Mouse (Mus musculus): ENCODE measurements at regions not wholly inside any gene's neighbourhood (a gene's known extent, or its start where the extent isn't known, plus 50 kb on each side); places are given as distances from the start of the nearest gene placed in this dataset.
A peak's percentile ranks its signal among the peaks of the same experiment; 100 is the strongest.

DNA sequence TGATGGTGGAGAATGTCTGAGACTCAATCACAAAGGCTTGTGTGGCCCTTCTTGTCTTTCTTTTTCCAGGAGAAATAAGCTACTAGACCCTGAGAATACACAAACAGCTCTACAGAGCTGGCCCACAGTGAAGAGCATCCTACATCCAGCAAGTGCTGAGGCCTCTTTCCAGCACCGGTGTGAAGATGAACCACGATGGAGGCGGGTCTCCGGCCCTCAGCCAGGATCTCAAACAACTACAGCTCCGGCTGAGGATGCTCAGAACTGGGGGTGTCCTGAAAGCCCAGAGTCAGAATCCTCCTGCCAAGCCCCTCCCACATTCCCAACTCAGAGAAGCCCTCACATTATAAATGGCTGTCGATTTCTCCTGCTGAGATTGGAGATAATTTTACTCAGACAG lies 407.9 kb downstream of the Lrig3 start:
- no peak overlapping the region for H3K9ac ChIP-seq (ENCODE audit: low read length)
- no peak overlapping the region for H3K27ac ChIP-seq (ENCODE audit: low read depth, low read length)
- no peak for ATAC-seq (ENCODE audit: insufficient read depth, low FRiP score, low TSS enrichment)
- H3K9me3 ChIP-seq (ENCODE audit: control insufficient read depth, low read length), result no peaks in the 10 kb centered on the region
- H3K27me3 ChIP-seq (ENCODE audit: control insufficient read depth, insufficient read depth, low read length), result no peaks in the 10 kb centered on the region
- no peaks in the 10 kb centered on the region for H3K36me3 ChIP-seq (ENCODE audit: control insufficient read depth, insufficient read depth, low read length)
- DNase-seq (ENCODE audit: low spot score), result no peak
- no peak overlapping the region for H3K4me2 ChIP-seq (ENCODE audit: low read depth)
- 73% methylated on average over 6 of the region's 6 CpGs for WGBS
- no peaks in the 10 kb centered on the region for H3K4me1 ChIP-seq (ENCODE audit: control insufficient read depth, insufficient read depth, low read length)
- H3K4me3 ChIP-seq (ENCODE audit: low read depth, low read length), result no peak overlapping the region

DNA sequence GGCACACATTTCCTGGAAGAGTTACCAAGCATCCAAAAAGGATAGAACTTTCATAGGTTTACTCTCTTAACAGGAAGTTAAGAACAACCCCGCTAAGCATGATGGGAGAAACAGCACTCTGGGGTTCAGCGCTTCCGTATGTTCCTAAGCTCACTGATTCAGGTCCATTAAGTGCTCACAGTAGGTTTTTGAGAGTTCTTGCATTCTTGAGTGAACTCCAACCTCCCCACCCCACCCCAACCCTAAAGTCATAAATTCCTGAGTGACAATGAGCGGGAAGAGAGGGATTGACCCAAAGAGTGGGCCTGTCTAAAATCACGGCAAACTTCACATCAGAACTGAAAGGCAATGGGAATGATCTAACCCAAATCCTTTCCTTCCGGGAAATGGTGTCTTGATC lies 405.9 kb downstream of the Lrig3 start:
- H3K4me3 ChIP-seq (ENCODE audit: low read depth, low read length), result no peak overlapping the region
- DNase-seq (ENCODE audit: low spot score), result no peak
- H3K36me3 ChIP-seq (ENCODE audit: control insufficient read depth, insufficient read depth, low read length), result no peaks in the 10 kb centered on the region
- H3K9me3 ChIP-seq (ENCODE audit: control insufficient read depth, low read length), result no peaks in the 10 kb centered on the region
- no peak overlapping the region for H3K4me2 ChIP-seq (ENCODE audit: low read depth)
- H3K27me3 ChIP-seq (ENCODE audit: control insufficient read depth, insufficient read depth, low read length), result no peaks in the 10 kb centered on the region
- no peak overlapping the region for H3K27ac ChIP-seq (ENCODE audit: low read depth, low read length)
- WGBS, result 79% methylated on average over 6 of the region's 6 CpGs
- no peaks in the 10 kb centered on the region for H3K4me1 ChIP-seq (ENCODE audit: control insufficient read depth, insufficient read depth, low read length)
- ATAC-seq (ENCODE audit: insufficient read depth, low FRiP score, low TSS enrichment), result no peak
- H3K9ac ChIP-seq (ENCODE audit: low read length), result no peak overlapping the region

DNA sequence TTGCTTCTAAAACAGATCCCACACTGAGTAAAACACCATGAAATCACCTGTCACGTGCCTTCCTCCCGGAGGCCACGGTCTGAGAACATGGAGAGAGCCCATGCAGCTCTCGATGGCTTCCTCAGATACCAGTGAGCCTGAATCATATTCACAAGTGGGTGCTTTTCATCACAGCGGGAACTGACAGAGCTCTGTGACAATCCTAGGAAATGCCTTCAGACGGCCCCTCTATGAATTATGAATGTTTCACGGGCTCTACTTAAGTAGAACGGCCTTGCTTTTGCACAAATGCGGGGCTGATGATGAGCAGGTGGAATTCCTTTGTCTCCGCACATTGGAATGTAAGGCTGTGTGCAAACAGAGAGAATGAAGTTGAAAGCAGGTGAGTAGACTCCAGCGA lies 383.1 kb downstream of the Lrig3 start:
- Histone ChIP-seq H3K4me3 (ENCODE audit: low read depth, low read length) (no peak overlapping the region), H3K9ac (ENCODE audit: low read length) (no peak overlapping the region), H3K27ac (ENCODE audit: low read depth, low read length) (no peak overlapping the region), H3K27me3 (ENCODE audit: control insufficient read depth, insufficient read depth, low read length) (no peaks in the 10 kb centered on the region), H3K9me3 (ENCODE audit: control insufficient read depth, low read length) (no peaks in the 10 kb centered on the region), H3K36me3 (ENCODE audit: control insufficient read depth, insufficient read depth, low read length) (no peaks in the 10 kb centered on the region), H3K4me1 (ENCODE audit: control insufficient read depth, insufficient read depth, low read length) (no peaks in the 10 kb centered on the region), H3K4me2 (ENCODE audit: low read depth) (no peak overlapping the region)
- WGBS, result 69% methylated on average over 11 of the region's 11 CpGs
- no peak for ATAC-seq (ENCODE audit: insufficient read depth, low FRiP score, low TSS enrichment)
- no peak for DNase-seq (ENCODE audit: low spot score)

DNA sequence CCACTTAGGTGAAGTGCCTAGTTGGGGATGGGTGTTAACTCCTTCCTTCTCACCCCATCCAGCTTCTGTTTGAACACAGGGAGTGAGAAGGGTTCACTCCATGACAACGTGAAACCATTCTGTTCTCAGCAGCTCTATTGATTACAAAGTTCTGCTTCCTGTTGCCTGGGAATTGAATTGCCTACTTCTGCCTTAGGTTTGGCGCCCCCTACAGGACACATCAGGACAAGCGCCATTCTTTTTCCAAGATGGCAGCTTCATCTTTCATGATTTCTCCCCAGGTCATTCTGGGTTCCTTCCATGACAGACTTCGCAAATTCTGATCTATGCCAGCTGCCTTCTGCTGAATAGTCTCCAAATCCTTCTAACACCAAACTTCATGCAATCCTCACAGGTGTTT lies 371.5 kb downstream of the Lrig3 start:
- no peaks in the 10 kb centered on the region for H3K27me3 ChIP-seq (ENCODE audit: control insufficient read depth, insufficient read depth, low read length)
- no peak overlapping the region for H3K27ac ChIP-seq (ENCODE audit: low read depth, low read length)
- WGBS, result 75% methylated on average over 4 of the region's 4 CpGs
- ATAC-seq (ENCODE audit: insufficient read depth, low FRiP score, low TSS enrichment), result no peak
- H3K4me2 ChIP-seq (ENCODE audit: low read depth), result no peak overlapping the region
- no peaks in the 10 kb centered on the region for H3K9me3 ChIP-seq (ENCODE audit: control insufficient read depth, low read length)
- H3K9ac ChIP-seq (ENCODE audit: low read length), result no peak overlapping the region
- DNase-seq (ENCODE audit: low spot score), result no peak
- no peak overlapping the region for H3K4me3 ChIP-seq (ENCODE audit: low read depth, low read length)
- H3K4me1 ChIP-seq (ENCODE audit: control insufficient read depth, insufficient read depth, low read length), result no peaks in the 10 kb centered on the region
- H3K36me3 ChIP-seq (ENCODE audit: control insufficient read depth, insufficient read depth, low read length), result no peaks in the 10 kb centered on the region

DNA sequence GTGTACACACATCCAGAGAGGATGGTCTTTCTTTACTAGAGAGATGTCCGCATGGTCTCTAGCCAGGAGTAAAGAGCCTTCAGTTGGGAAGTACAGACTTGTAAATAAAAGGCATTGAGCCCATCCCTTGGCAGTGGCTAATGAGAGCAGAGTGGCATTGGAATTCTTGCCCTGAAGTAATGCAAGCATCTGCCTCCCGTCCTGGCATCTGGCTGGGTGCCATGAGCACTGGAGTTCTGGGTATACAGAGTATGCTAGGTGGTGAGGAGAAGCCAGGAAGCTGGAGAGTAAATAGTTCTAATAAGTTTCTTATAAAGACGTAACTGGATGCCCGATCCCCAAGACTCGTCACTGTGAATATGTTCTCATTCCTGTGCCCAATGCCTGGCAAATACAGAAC lies 367.8 kb downstream of the Lrig3 start:
- 90% methylated on average over 5 of the region's 5 CpGs for WGBS
- H3K27ac ChIP-seq (ENCODE audit: low read depth, low read length), result no peak overlapping the region
- H3K27me3 ChIP-seq (ENCODE audit: control insufficient read depth, insufficient read depth, low read length), result no peaks in the 10 kb centered on the region
- ATAC-seq (ENCODE audit: insufficient read depth, low FRiP score, low TSS enrichment) (no peak), DNase-seq (ENCODE audit: low spot score) (no peak)
- no peaks in the 10 kb centered on the region for H3K36me3 ChIP-seq (ENCODE audit: control insufficient read depth, insufficient read depth, low read length)
- no peak overlapping the region for H3K9ac ChIP-seq (ENCODE audit: low read length)
- no peak overlapping the region for H3K4me2 ChIP-seq (ENCODE audit: low read depth)
- H3K4me1 ChIP-seq (ENCODE audit: control insufficient read depth, insufficient read depth, low read length), result no peaks in the 10 kb centered on the region
- no peak overlapping the region for H3K4me3 ChIP-seq (ENCODE audit: low read depth, low read length)
- no peaks in the 10 kb centered on the region for H3K9me3 ChIP-seq (ENCODE audit: control insufficient read depth, low read length)

DNA sequence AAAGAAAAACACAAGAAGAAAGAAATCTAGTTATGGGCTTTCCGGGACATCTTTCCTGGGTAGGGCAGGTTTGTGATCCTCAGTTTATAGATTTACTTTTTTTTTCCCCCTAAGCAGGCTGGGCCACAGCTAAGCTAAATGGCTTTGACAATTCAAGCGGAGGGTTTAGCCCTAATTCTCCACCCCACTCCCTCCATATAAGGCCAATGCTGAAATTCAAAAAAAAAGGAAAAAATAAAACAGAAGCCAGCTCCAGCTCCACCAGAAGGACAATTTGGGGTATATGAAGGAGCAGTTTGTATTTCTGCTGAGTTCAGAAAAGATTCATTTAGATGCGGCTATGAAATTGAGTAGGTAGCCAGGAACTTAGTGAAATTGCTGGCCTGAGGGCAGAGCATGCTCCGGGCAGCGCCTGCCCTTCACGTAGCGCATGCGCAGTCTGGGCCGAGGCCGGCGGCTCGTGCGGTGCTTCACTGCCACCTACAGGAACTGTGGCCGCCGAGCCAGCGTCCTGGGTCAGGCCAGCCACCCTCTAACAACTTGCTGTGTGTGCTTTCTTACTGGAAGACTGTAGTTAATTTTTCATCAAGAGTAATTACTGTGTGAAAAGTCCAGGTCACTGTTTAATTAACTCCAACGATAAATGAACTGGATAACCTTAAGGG lies 364.5 kb downstream of the Lrig3 start:
- Histone ChIP-seq H3K4me1 (ENCODE audit: control insufficient read depth, insufficient read depth, low read length) (no peaks in the 10 kb centered on the region), H3K36me3 (ENCODE audit: control insufficient read depth, insufficient read depth, low read length) (no peaks in the 10 kb centered on the region), H3K27ac (ENCODE audit: low read depth, low read length) (no peak overlapping the region), H3K4me3 (ENCODE audit: low read depth, low read length) (no peak overlapping the region), H3K9me3 (ENCODE audit: control insufficient read depth, low read length) (no peaks in the 10 kb centered on the region), H3K27me3 (ENCODE audit: control insufficient read depth, insufficient read depth, low read length) (no peaks in the 10 kb centered on the region), H3K4me2 (ENCODE audit: low read depth) (no peak overlapping the region), H3K9ac (ENCODE audit: low read length) (no peak overlapping the region)
- peak; percentile 90 for DNase-seq (ENCODE audit: low spot score)
- WGBS, result 8% methylated on average over 17 of the region's 17 CpGs
- ATAC-seq (ENCODE audit: insufficient read depth, low FRiP score, low TSS enrichment), result peak; percentile 96

DNA sequence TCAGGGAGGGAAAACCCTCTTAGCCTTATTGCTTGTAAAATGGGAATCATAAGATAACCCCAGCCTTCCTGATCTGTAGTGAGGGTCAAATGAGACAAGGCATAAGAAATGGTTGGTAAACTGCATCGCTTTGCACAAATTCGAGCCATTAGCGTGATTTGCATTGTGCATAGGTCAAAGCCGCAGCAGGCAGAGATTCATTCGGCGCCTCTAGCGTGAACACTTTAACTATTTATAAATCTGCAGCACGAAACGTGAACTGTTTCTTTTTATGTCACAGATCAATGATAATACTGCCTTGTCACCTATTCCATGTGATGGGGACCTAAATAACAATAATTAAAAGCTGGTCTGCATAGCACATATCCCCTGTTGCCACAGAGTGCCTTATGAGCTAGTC lies 354.9 kb downstream of the Lrig3 start:
- no peaks in the 10 kb centered on the region for H3K9me3 ChIP-seq (ENCODE audit: control insufficient read depth, low read length)
- no peak overlapping the region for H3K27ac ChIP-seq (ENCODE audit: low read depth, low read length)
- WGBS, result 79% methylated on average over 9 of the region's 9 CpGs
- H3K4me3 ChIP-seq (ENCODE audit: low read depth, low read length), result no peak overlapping the region
- H3K9ac ChIP-seq (ENCODE audit: low read length), result no peak overlapping the region
- no peak overlapping the region for H3K4me2 ChIP-seq (ENCODE audit: low read depth)
- no peaks in the 10 kb centered on the region for H3K36me3 ChIP-seq (ENCODE audit: control insufficient read depth, insufficient read depth, low read length)
- no peaks in the 10 kb centered on the region for H3K27me3 ChIP-seq (ENCODE audit: control insufficient read depth, insufficient read depth, low read length)
- no peaks in the 10 kb centered on the region for H3K4me1 ChIP-seq (ENCODE audit: control insufficient read depth, insufficient read depth, low read length)
- ATAC-seq (ENCODE audit: insufficient read depth, low FRiP score, low TSS enrichment), result no peak
- no peak for DNase-seq (ENCODE audit: low spot score)

DNA sequence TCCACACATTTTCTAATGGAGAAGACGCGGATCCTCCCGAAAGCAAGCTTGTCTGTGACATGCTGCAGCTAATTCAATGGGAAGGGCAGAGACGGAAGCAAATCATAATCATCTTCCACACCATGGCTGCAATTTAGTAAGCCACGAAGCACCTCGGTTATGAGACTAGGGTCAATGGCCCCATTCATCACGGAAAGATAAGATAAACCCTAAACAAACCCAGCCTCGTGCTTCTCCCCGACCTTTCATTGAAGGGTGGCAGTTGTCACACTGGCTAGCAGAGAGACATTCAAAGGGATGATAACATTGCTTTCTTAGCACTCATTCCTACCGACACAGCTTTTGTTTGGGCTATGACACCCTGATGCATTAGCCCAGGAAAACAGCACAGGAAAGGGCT lies 353.8 kb downstream of the Lrig3 start:
- WGBS, result 81% methylated on average over 10 of the region's 10 CpGs
- Histone ChIP-seq H3K4me3 (ENCODE audit: low read depth, low read length) (no peak overlapping the region), H3K36me3 (ENCODE audit: control insufficient read depth, insufficient read depth, low read length) (no peaks in the 10 kb centered on the region), H3K4me2 (ENCODE audit: low read depth) (no peak overlapping the region), H3K4me1 (ENCODE audit: control insufficient read depth, insufficient read depth, low read length) (no peaks in the 10 kb centered on the region), H3K9ac (ENCODE audit: low read length) (no peak overlapping the region), H3K27me3 (ENCODE audit: control insufficient read depth, insufficient read depth, low read length) (no peaks in the 10 kb centered on the region), H3K9me3 (ENCODE audit: control insufficient read depth, low read length) (no peaks in the 10 kb centered on the region), H3K27ac (ENCODE audit: low read depth, low read length) (no peak overlapping the region)
- DNase-seq (ENCODE audit: low spot score) (no peak), ATAC-seq (ENCODE audit: insufficient read depth, low FRiP score, low TSS enrichment) (no peak)

DNA sequence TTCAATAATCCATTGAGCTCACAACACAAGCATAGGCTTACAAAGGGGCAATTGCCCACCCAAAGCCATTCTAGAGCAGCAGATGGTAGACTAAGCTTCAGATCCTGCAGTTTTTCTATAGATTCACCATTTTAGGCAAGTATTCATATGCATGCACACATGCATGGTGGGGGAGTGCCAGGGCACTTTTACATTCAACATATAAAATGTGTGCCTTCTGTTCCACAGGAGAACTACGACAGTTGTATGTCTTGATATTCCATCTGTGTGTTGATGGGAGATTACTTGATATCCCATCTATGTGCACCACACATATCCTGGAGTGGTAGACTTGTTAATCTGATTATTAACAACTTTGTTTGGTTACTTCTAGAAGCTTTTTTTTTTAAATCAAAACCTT lies 334.0 kb downstream of the Lrig3 start:
- H3K27me3 ChIP-seq (ENCODE audit: control insufficient read depth, insufficient read depth, low read length), result no peaks in the 10 kb centered on the region
- no peak overlapping the region for H3K27ac ChIP-seq (ENCODE audit: low read depth, low read length)
- 86% methylated on average over 1 of the region's 1 CpGs for whole genome bisulfite sequencing
- no peak overlapping the region for H3K4me2 ChIP-seq (ENCODE audit: low read depth)
- no peaks in the 10 kb centered on the region for H3K9me3 ChIP-seq (ENCODE audit: control insufficient read depth, low read length)
- ATAC-seq (ENCODE audit: insufficient read depth, low FRiP score, low TSS enrichment), result no peak
- H3K9ac ChIP-seq (ENCODE audit: low read length), result no peak overlapping the region
- no peak overlapping the region for H3K4me3 ChIP-seq (ENCODE audit: low read depth, low read length)
- H3K4me1 ChIP-seq (ENCODE audit: control insufficient read depth, insufficient read depth, low read length), result no peaks in the 10 kb centered on the region
- H3K36me3 ChIP-seq (ENCODE audit: control insufficient read depth, insufficient read depth, low read length), result no peaks in the 10 kb centered on the region
- DNase-seq (ENCODE audit: low spot score), result no peak
